Mouse (Mus musculus): ENCODE data around the gene Pex5l. TPM values are rescaled to one million over a fixed set of nuclear protein-coding genes. Genes with fewer than 3 reads are reported as not detected.

Gene Pex5l
- total and polyA plus RNA-seq, 2 experiments from 2014 or later: 4.3 to 30.5 TPM

GRCm38 (mm10) chr3:32961494-32961893 lies 181.6 kb downstream of the Pex5l start:
- no peak for ATAC-seq (ENCODE audit: low FRiP score)
- Histone ChIP-seq H3K27me3 (ENCODE audit: insufficient read depth, low read length) (no peaks in the 10 kb centered on the region), H3K9ac (replicated peaks; ENCODE audit: low read length, poor library complexity, severe bottlenecking) (no peak overlapping the region), H3K27ac (ENCODE audit: low read depth, low read length) (no peak overlapping the region), H3K9me3 (ENCODE audit: low read length) (no peaks in the 10 kb centered on the region), H3K4me2 (ENCODE audit: low read depth, low read length, poor library complexity, severe bottlenecking) (no peak overlapping the region), H3K36me3 (ENCODE audit: insufficient read depth, low read length) (no peaks in the 10 kb centered on the region), H3K4me1 (ENCODE audit: insufficient read depth, low read length) (no peaks in the 10 kb centered on the region), H3K4me3 (ENCODE audit: low read depth, low read length) (no peak overlapping the region)
- TF ChIP-seq CTCF (IDR thresholded peaks at IDR 0.05): no peak
- WGBS: 80% methylated on average over 3 of the region's 3 CpGs
- peak; percentile 42 for DNase-seq (ENCODE audit: low spot score)

- Histone ChIP-seq H3K4me3 (ENCODE audit: low read depth, low read length) (no peak overlapping the region), H3K36me3 (ENCODE audit: insufficient read depth, low read length) (0 out of 2 replicates have a peak, but pooled peaks cover 2% of the 10 kb centered on the region), H3K27me3 (ENCODE audit: insufficient read depth, low read length) (no peaks in the 10 kb centered on the region), H3K9ac (replicated peaks; ENCODE audit: low read length, poor library complexity, severe bottlenecking) (no peak overlapping the region), H3K4me2 (ENCODE audit: low read depth, low read length, poor library complexity, severe bottlenecking) (no peak overlapping the region), H3K9me3 (ENCODE audit: low read length) (no peaks in the 10 kb centered on the region), H3K4me1 (ENCODE audit: insufficient read depth, low read length) (no peaks in the 10 kb centered on the region), H3K27ac (ENCODE audit: low read depth, low read length) (no peak overlapping the region)
- TF ChIP-seq CTCF (IDR thresholded peaks at IDR 0.05): no peak
- 5% methylated on average over 1 of the region's 1 CpGs for WGBS
- ATAC-seq (ENCODE audit: low FRiP score) (no peak), DNase-seq (ENCODE audit: low spot score) (no peak)
These were observed 191.7 kb downstream of the Pex5l start for GRCm38 (mm10) chr3:32951382-32951781.

GRCm38 (mm10) chr3:32947486-32947885 lies 195.6 kb downstream of the Pex5l start:
- DNase-seq (ENCODE audit: low spot score) (no peak), ATAC-seq (ENCODE audit: low FRiP score) (no peak)
- Histone ChIP-seq H3K9ac (replicated peaks; ENCODE audit: low read length, poor library complexity, severe bottlenecking) (no peak overlapping the region), H3K27ac (ENCODE audit: low read depth, low read length) (no peak overlapping the region), H3K27me3 (ENCODE audit: insufficient read depth, low read length) (no peaks in the 10 kb centered on the region), H3K9me3 (ENCODE audit: low read length) (no peaks in the 10 kb centered on the region), H3K4me2 (ENCODE audit: low read depth, low read length, poor library complexity, severe bottlenecking) (no peak overlapping the region), H3K36me3 (ENCODE audit: insufficient read depth, low read length) (no peaks in the 10 kb centered on the region), H3K4me1 (ENCODE audit: insufficient read depth, low read length) (no peaks in the 10 kb centered on the region), H3K4me3 (ENCODE audit: low read depth, low read length) (no peak overlapping the region)
- no peak for TF ChIP-seq CTCF (IDR thresholded peaks at IDR 0.05)
- WGBS: 90% methylated on average over 5 of the region's 5 CpGs

GRCm38 (mm10) chr3:32939802-32940501 lies 203.1 kb downstream of the Pex5l start:
- H3K27me3 ChIP-seq (ENCODE audit: insufficient read depth, low read length): no peaks in the 10 kb centered on the region
- WGBS: 89% methylated on average over 8 of the region's 8 CpGs
- no peak overlapping the region for H3K4me2 ChIP-seq (ENCODE audit: low read depth, low read length, poor library complexity, severe bottlenecking)
- H3K4me3 ChIP-seq (ENCODE audit: low read depth, low read length): no peak overlapping the region
- H3K9ac ChIP-seq (replicated peaks; ENCODE audit: low read length, poor library complexity, severe bottlenecking): no peak overlapping the region
- H3K4me1 ChIP-seq (ENCODE audit: insufficient read depth, low read length): no peaks in the 10 kb centered on the region
- peaks cover 2% of the 10 kb centered on the region; the same call in 1 of the 2 replicates for H3K36me3 ChIP-seq (ENCODE audit: insufficient read depth, low read length)
- TF ChIP-seq CTCF (IDR thresholded peaks at IDR 0.05): no peak
- DNase-seq (ENCODE audit: low spot score) (no peak), ATAC-seq (ENCODE audit: low FRiP score) (no peak; the same call in 1 of the 2 replicates)
- no peaks in the 10 kb centered on the region for H3K9me3 ChIP-seq (ENCODE audit: low read length)
- H3K27ac ChIP-seq (ENCODE audit: low read depth, low read length): no peak overlapping the region

GRCm38 (mm10) chr3:32924168-32924567 lies 218.9 kb downstream of the Pex5l start:
- no peak overlapping the region for H3K27ac ChIP-seq (ENCODE audit: low read depth, low read length)
- peaks cover 5% of the 10 kb centered on the region; the same call in 1 of the 2 replicates for H3K9me3 ChIP-seq (ENCODE audit: low read length)
- H3K36me3 ChIP-seq (ENCODE audit: insufficient read depth, low read length): peaks cover 56% of the 10 kb centered on the region
- no peak for DNase-seq (ENCODE audit: low spot score)
- H3K27me3 ChIP-seq (ENCODE audit: insufficient read depth, low read length): no peaks in the 10 kb centered on the region
- no peak for TF ChIP-seq CTCF (IDR thresholded peaks at IDR 0.05)
- no peak overlapping the region for H3K4me3 ChIP-seq (ENCODE audit: low read depth, low read length)
- no peak overlapping the region for H3K4me2 ChIP-seq (ENCODE audit: low read depth, low read length, poor library complexity, severe bottlenecking)
- H3K4me1 ChIP-seq (ENCODE audit: insufficient read depth, low read length): no peaks in the 10 kb centered on the region
- ATAC-seq (ENCODE audit: low FRiP score): no peak
- 86% methylated on average over 6 of the region's 6 CpGs for WGBS
- no peak overlapping the region for H3K9ac ChIP-seq (replicated peaks; ENCODE audit: low read length, poor library complexity, severe bottlenecking)

GRCm38 (mm10) chr3:32910071-32910551 lies 232.9 kb downstream of the Pex5l start:
- 73% methylated on average over 7 of the region's 7 CpGs for WGBS
- DNase-seq (ENCODE audit: low spot score): peak; percentile 76

More at GRCm38 (mm10) chr3:32910071-32910551, 232.9 kb downstream of the Pex5l start:
- peak; percentile 77; the same call in 1 of the 2 replicates for ATAC-seq (ENCODE audit: low FRiP score)
- Histone ChIP-seq H3K27ac (ENCODE audit: low read depth, low read length) (no peak overlapping the region), H3K27me3 (ENCODE audit: insufficient read depth, low read length) (no peaks in the 10 kb centered on the region), H3K4me2 (ENCODE audit: low read depth, low read length, poor library complexity, severe bottlenecking) (no peak overlapping the region), H3K4me3 (ENCODE audit: low read depth, low read length) (no peak overlapping the region), H3K9me3 (ENCODE audit: low read length) (no peaks in the 10 kb centered on the region), H3K9ac (replicated peaks; ENCODE audit: low read length, poor library complexity, severe bottlenecking) (no peak overlapping the region), H3K36me3 (ENCODE audit: insufficient read depth, low read length) (peaks cover 17% of the 10 kb centered on the region), H3K4me1 (ENCODE audit: insufficient read depth, low read length) (no peaks in the 10 kb centered on the region)
- peak; percentile 84 for TF ChIP-seq CTCF (IDR thresholded peaks at IDR 0.05)
